Comparison of ENCODE assay signal across 10 mouse cellular contexts in genomic region chr17:45754186-45754862, GRCm38 (mm10). TPM values are rescaled to one million over a fixed set of nuclear protein-coding genes. Genes with fewer than 3 reads are reported as not detected.
DNase-seq lines count a peak whose midpoint lies in the region; ATAC-seq lines count a peak whose summit lies in the region.
"Had no signal": no experiment of that assay in that cellular context is flagged by ENCODE, and none has a peak within 500 bp of the region (broad histone marks: within the 10 kb centered on the region; RNA-seq: fewer than 3 reads in every experiment).

No protein-coding gene starts in this region.

- intact Hi-C loops in gastrocnemius, postnatal 36 days (cut with DNase I) = loop anchor here (5.0 kb wide), 1 partner anchor 43 kb away; no protein-coding TSS in a partner anchor

- ATAC-seq in hindbrain, embryonic 14.5 days (ENCODE audit: low FRiP score) = peak; percentile 61; the same call in 1 of the 2 replicates
- no peak for ATAC-seq in hindbrain, embryonic 11.5 days (ENCODE audit: low FRiP score)
- peak; percentile 90 for ATAC-seq in forebrain, embryonic 15.5 days (replicated peaks)

- no peak overlapping the region for H3K9ac ChIP-seq in hindbrain, embryonic 14.5 days
- H3K9ac ChIP-seq in hindbrain, embryonic 11.5 days (ENCODE audit: low read depth, low read length) = no peak overlapping the region
- H3K9ac ChIP-seq in forebrain, embryonic 15.5 days (replicated peaks) = 0 out of 2 replicates have a peak overlapping the region, but pooled peaks have one; percentile 16
- H3K9ac ChIP-seq: limb, embryonic 12.5 days had no signal

- no peaks in the 10 kb centered on the region for H3K9me3 ChIP-seq in hindbrain, embryonic 14.5 days (ENCODE audit: control insufficient read depth, low read length)
- no peaks in the 10 kb centered on the region for H3K9me3 ChIP-seq in hindbrain, embryonic 11.5 days (ENCODE audit: control insufficient read depth, low read length)
- H3K9me3 ChIP-seq in forebrain, embryonic 15.5 days = no peaks in the 10 kb centered on the region
- H3K9me3 ChIP-seq: limb, embryonic 12.5 days had no signal

- peak; percentile 58 for DNase-seq in hindbrain, embryonic 14.5 days (ENCODE audit: low spot score)
- no peak for DNase-seq in hindbrain, embryonic 11.5 days (ENCODE audit: low spot score)
- DNase-seq in layer of hippocampus, postnatal 36 days = peak; percentile 78 to 80
- peak; percentile 95 to 96 for DNase-seq in right cerebral cortex, postnatal 10 days (ENCODE audit: low spot score in 2 of 2)
- no peak for DNase-seq in heart, adult 9 months (ENCODE audit: low spot score in 2 of 2)
- no peak for DNase-seq in adrenal gland, postnatal 36 days
- DNase-seq in gastrocnemius, postnatal 36 days = no peak

- H3K36me3 ChIP-seq in hindbrain, embryonic 14.5 days (replicated peaks; ENCODE audit: control insufficient read depth, insufficient read depth) = no peaks in the 10 kb centered on the region
- H3K36me3 ChIP-seq in hindbrain, embryonic 11.5 days (ENCODE audit: control insufficient read depth, insufficient read depth, low read length) = no peaks in the 10 kb centered on the region
- H3K36me3 ChIP-seq in forebrain, embryonic 15.5 days = no peaks in the 10 kb centered on the region
- H3K36me3 ChIP-seq: limb, embryonic 12.5 days had no signal

- H3K27me3 ChIP-seq in hindbrain, embryonic 14.5 days (ENCODE audit: control insufficient read depth, insufficient read depth, low read length) = no peaks in the 10 kb centered on the region
- H3K27me3 ChIP-seq in hindbrain, embryonic 11.5 days (ENCODE audit: control insufficient read depth, insufficient read depth, low read length) = no peaks in the 10 kb centered on the region
- no peaks in the 10 kb centered on the region for H3K27me3 ChIP-seq in forebrain, embryonic 15.5 days

- no peak overlapping the region for H3K4me3 ChIP-seq in hindbrain, embryonic 14.5 days (replicated peaks; ENCODE audit: low read length)
- no peak overlapping the region for H3K4me3 ChIP-seq in hindbrain, embryonic 11.5 days (ENCODE audit: low read depth, low read length)
- H3K4me3 ChIP-seq in forebrain, embryonic 15.5 days = 0 out of 2 replicates have a peak overlapping the region, but pooled peaks have one; percentile 14
- H3K4me3 ChIP-seq: limb, embryonic 12.5 days had no signal

- 71% methylated on average over 13 of the region's 13 CpGs for WGBS in hindbrain, embryonic 14.5 days
- WGBS in hindbrain, embryonic 11.5 days = 88% methylated on average over 13 of the region's 13 CpGs
- WGBS in forebrain, embryonic 15.5 days = 55% methylated on average over 13 of the region's 13 CpGs

- no peaks in the 10 kb centered on the region for H3K4me1 ChIP-seq in hindbrain, embryonic 14.5 days (replicated peaks; ENCODE audit: control insufficient read depth, insufficient read depth, low read length)
- no peaks in the 10 kb centered on the region for H3K4me1 ChIP-seq in hindbrain, embryonic 11.5 days (replicated peaks; ENCODE audit: control insufficient read depth, insufficient read depth, low read length)
- peaks cover 12% of the 10 kb centered on the region for H3K4me1 ChIP-seq in forebrain, embryonic 15.5 days

- H3K27ac ChIP-seq in hindbrain, embryonic 14.5 days = no peak overlapping the region
- H3K27ac ChIP-seq in hindbrain, embryonic 11.5 days (ENCODE audit: low read depth, low read length) = no peak overlapping the region
- H3K27ac ChIP-seq in forebrain, embryonic 15.5 days (replicated peaks) = peak overlapping the region; percentile 33
- H3K27ac ChIP-seq: limb, embryonic 12.5 days had no signal

- no peak overlapping the region for H3K4me2 ChIP-seq in hindbrain, embryonic 14.5 days (replicated peaks)
- no peak overlapping the region for H3K4me2 ChIP-seq in hindbrain, embryonic 11.5 days (replicated peaks; ENCODE audit: low read depth, low read length)
- peak overlapping the region; percentile 24 for H3K4me2 ChIP-seq in forebrain, embryonic 15.5 days (replicated peaks)
- H3K4me2 ChIP-seq: limb, embryonic 12.5 days had no signal

RNA-seq across cellular contexts. Expression of gene 1600014C23Rik, which starts 20.7 kb away (rescaled TPM):
- polyA plus RNA-seq in hindbrain, embryonic 14.5 days (2014; fragmentation: Nextera tagmentation; extraction: Ambion mirVana) = not detected in 2 replicates
- polyA plus RNA-seq in hindbrain, embryonic 11.5 days (2014; fragmentation: Nextera tagmentation; extraction: Ambion mirVana) = 0.32 and 0.37 TPM in 2 replicates
- polyA plus RNA-seq in forebrain, embryonic 15.5 days (2015; fragmentation: Nextera tagmentation; extraction: Ambion mirVana) = 0.41 TPM in 1 of 2 replicates, not detected in the other
- total RNA-seq in layer of hippocampus, postnatal 36 days (2021) = not detected
- not detected for total RNA-seq in adrenal gland, postnatal 36 days (2021)
- total RNA-seq in gastrocnemius, postnatal 36 days (2021) = not detected
- total RNA-seq: heart, postnatal 10 days had no signal
- polyA plus RNA-seq: limb, embryonic 12.5 days had no signal

Comparison
In these comparisons a context has a peak if more than half of its experiments do, and no peak if none do; other contexts are left out.
1. DNase-seq: peak in hindbrain, embryonic 14.5 days (single experiment), layer of hippocampus, postnatal 36 days (2 of 2) and right cerebral cortex, postnatal 10 days (2 of 2); none in hindbrain, embryonic 11.5 days (single experiment), heart, adult 9 months (0 of 2), adrenal gland, postnatal 36 days (0 of 2) and gastrocnemius, postnatal 36 days (0 of 2).